Mouse (Mus musculus) limb, embryonic 14.5 days (tissue): Measurements from ENCODE around the gene Poglut1. TPM values are rescaled to one million over a fixed set of nuclear protein-coding genes. Genes with fewer than 3 reads are reported as not detected.
"Not testable (repeated sequence)": the region's sequence is repeated elsewhere in the genome, so short reads cannot be mapped to it uniquely, and the experiment has no call there.

Source experiments
- ATAC-seq: fragments of 200-750 bp; cut with Nextera tagmentation; 2 replicates; pipeline ENCODE4 v1.8.0; 2017; ENCODE audit warnings: low read depth, moderate number of reproducible peaks, moderate TSS enrichment; ENCODE audit not compliant: low FRiP score
- DNase-seq: peaks from one replicate; pipeline ENCODE4 v3.0.0-alpha.2; 2015; ENCODE audit warnings: low spot score
- H3K27ac ChIP-seq: fragments of 300-500 bp; sonication (generic); replicated peaks from 2 replicates; pipeline ENCODE4 v1.5.1; 2014; ENCODE audit warnings: low read depth, mild to moderate bottlenecking, low read length, moderate library complexity, mixed read lengths
- H3K27me3 ChIP-seq: fragments of 300-500 bp; sonication (generic); 2 replicates; pipeline ENCODE4 v1.6.1; 2014; ENCODE audit warnings: low read length, mixed read lengths; ENCODE audit not compliant: control insufficient read depth, insufficient read depth
- H3K36me3 ChIP-seq: fragments of 300-500 bp; sonication (generic); 2 replicates; pipeline ENCODE4 v1.6.1; 2014; ENCODE audit warnings: mild to moderate bottlenecking, low read length, moderate library complexity, mixed read lengths; ENCODE audit not compliant: control insufficient read depth, insufficient read depth
- H3K4me1 ChIP-seq: fragments of 300-500 bp; sonication (generic); 2 replicates; pipeline ENCODE4 v1.6.1; 2014; ENCODE audit warnings: antibody characterized with exemption, low read length, mixed read lengths; ENCODE audit not compliant: control insufficient read depth, insufficient read depth
- H3K4me2 ChIP-seq: fragments of 300-500 bp; sonication (generic); replicated peaks from 2 replicates; pipeline ENCODE4 v1.6.1; 2014; ENCODE audit warnings: low read depth, mild to moderate bottlenecking, low read length, moderate library complexity; ENCODE audit not compliant: severe bottlenecking
- H3K4me3 ChIP-seq: fragments of 300-500 bp; sonication (generic); replicated peaks from 2 replicates; pipeline ENCODE4 v1.5.1; 2014; ENCODE audit warnings: low read length
- H3K9ac ChIP-seq: fragments of 300-500 bp; sonication (generic); 2 replicates; pipeline ENCODE4 v1.6.1; 2014; ENCODE audit warnings: mild to moderate bottlenecking, low read depth, low read length, moderate library complexity; ENCODE audit not compliant: severe bottlenecking
- H3K9me3 ChIP-seq: fragments of 300-500 bp; sonication (generic); 2 replicates; pipeline ENCODE4 v1.6.1; 2016; ENCODE audit warnings: low read length; ENCODE audit not compliant: control insufficient read depth
- POLR2A ChIP-seq: fragments of 200-500 bp; IDR thresholded peaks from 2 replicates; pipeline ENCODE4 v1.8.0; 2012; ENCODE audit warnings: inconsistent platforms, mild to moderate bottlenecking, moderate library complexity, borderline replicate concordance; ENCODE audit not compliant: insufficient read depth, insufficient read length; ENCODE audit errors: extremely low read depth
- WGBS: fragments of 180-500 bp; shearing (Covaris S2); extraction: QIAGEN DNeasy Blood & Tissue Kit; methylation state at CpG from one replicate; pipeline ENCODE4 v1.1.7; 2014; 5-methylcytosine and 5-hydroxymethylcytosine counted together
- polyA plus RNA-seq, 2 experiments: library from polyadenylated mRNA; depleted of rRNA in 1 of 2; stranded (reverse) in 1 of 2; unstranded in 1 of 2; fragments of >200 nt; fragmentation: Nextera tagmentation in 1 of 2; extraction: Ambion mirVana in 1 of 2; gene quantifications; 2 replicates each; pipeline versions ENCODE4 v1.2.1 to v1.2.3; 2012 to 2014

The Poglut1 gene
- polyA plus RNA-seq, 2 experiments = 59.0 to 59.3 TPM

- no peaks in the 10 kb centered on the region for H3K9me3 ChIP-seq
- H3K4me3 ChIP-seq = no peak overlapping the region
- ATAC-seq (no peak), DNase-seq (no peak)
- no peaks in the 10 kb centered on the region for H3K4me1 ChIP-seq
- H3K27ac ChIP-seq = no peak overlapping the region
- no peak for TF ChIP-seq POLR2A
- no peaks in the 10 kb centered on the region for H3K27me3 ChIP-seq
- H3K36me3 ChIP-seq = peaks cover 12% of the 10 kb centered on the region
- no peak overlapping the region for H3K4me2 ChIP-seq
- 80% methylated on average over 3 of the region's 3 CpGs for WGBS
- H3K9ac ChIP-seq = no peak overlapping the region
Measured at GRCm38 (mm10) chr16:38492551-38492950, 57.5 kb downstream of the Poglut1 start.

- H3K36me3 ChIP-seq = no peaks in the 10 kb centered on the region
- H3K4me1 ChIP-seq = no peaks in the 10 kb centered on the region
- ATAC-seq (no peak), DNase-seq (no peak)
- TF ChIP-seq POLR2A = no peak
- peak overlapping the region; percentile 32 for H3K4me3 ChIP-seq
- 0 out of 2 replicates have a peak overlapping the region, but pooled peaks have one; percentile 21 for H3K9ac ChIP-seq
- peaks cover 15% of the 10 kb centered on the region for H3K27me3 ChIP-seq
- 33% methylated on average over 36 of the region's 42 CpGs for WGBS
- H3K9me3 ChIP-seq = no peaks in the 10 kb centered on the region
- peak overlapping the region; percentile 50 for H3K4me2 ChIP-seq
- H3K27ac ChIP-seq = no peak overlapping the region
Measured at GRCm38 (mm10) chr16:38483582-38484309, 66.3 kb downstream of the Poglut1 start.

GRCm38 (mm10) chr16:38482780-38483562, 67.1 kb downstream of the Poglut1 start:
- no peak for TF ChIP-seq POLR2A
- Histone ChIP-seq H3K4me1 (no peaks in the 10 kb centered on the region), H3K9ac (0 out of 2 replicates have a peak overlapping the region, but pooled peaks have one; percentile 21), H3K27ac (no peak overlapping the region), H3K4me2 (peak overlapping the region; percentile 50), H3K27me3 (peaks cover 15% of the 10 kb centered on the region), H3K36me3 (no peaks in the 10 kb centered on the region), H3K4me3 (peak overlapping the region; percentile 32), H3K9me3 (no peaks in the 10 kb centered on the region)
- 23% methylated on average over 32 of the region's 32 CpGs for WGBS
- ATAC-seq = no peak
- peak; percentile 40 for DNase-seq

- DNase-seq = no peak
- H3K4me1 ChIP-seq = no peaks in the 10 kb centered on the region
- no peak overlapping the region for H3K4me2 ChIP-seq
- ATAC-seq = no peak
- no peak for TF ChIP-seq POLR2A
- no peak overlapping the region for H3K9ac ChIP-seq
- H3K9me3 ChIP-seq = no peaks in the 10 kb centered on the region
- H3K4me3 ChIP-seq = no peak overlapping the region
- H3K36me3 ChIP-seq = no peaks in the 10 kb centered on the region
- no peak overlapping the region for H3K27ac ChIP-seq
- 82% methylated on average over 4 of the region's 4 CpGs for WGBS
- H3K27me3 ChIP-seq = peaks cover 15% of the 10 kb centered on the region
Measured at GRCm38 (mm10) chr16:38481327-38481726, 68.7 kb downstream of the Poglut1 start.

- no peak overlapping the region for H3K4me3 ChIP-seq
- H3K27me3 ChIP-seq = peaks cover 5% of the 10 kb centered on the region; the same call in 1 of the 2 replicates
- no peak overlapping the region for H3K4me2 ChIP-seq
- DNase-seq (no peak), ATAC-seq (no peak)
- no peaks in the 10 kb centered on the region for H3K9me3 ChIP-seq
- no peak overlapping the region for H3K9ac ChIP-seq
- no peaks in the 10 kb centered on the region for H3K36me3 ChIP-seq
- TF ChIP-seq POLR2A = no peak
- H3K27ac ChIP-seq = no peak overlapping the region
- no peaks in the 10 kb centered on the region for H3K4me1 ChIP-seq
- 84% methylated on average over 3 of the region's 3 CpGs for WGBS
Measured at GRCm38 (mm10) chr16:38478296-38478695, 71.8 kb downstream of the Poglut1 start.

- not testable (repeated sequence) for ATAC-seq, H3K36me3 ChIP-seq, DNase-seq, H3K27me3 ChIP-seq, H3K27ac ChIP-seq, H3K9me3 ChIP-seq, H3K4me1 ChIP-seq
- peak overlapping the region; percentile 37 for H3K4me3 ChIP-seq
- H3K4me2 ChIP-seq = peak overlapping the region; percentile 76
- 37% methylated on average over 14 of the region's 14 CpGs for WGBS
- peak overlapping the region; percentile 54 for H3K9ac ChIP-seq
Measured at GRCm38 (mm10) chr16:38477241-38477608, 72.8 kb downstream of the Poglut1 start.
